Mouse (Mus musculus) lung, embryonic 14.5 days (tissue): ENCODE measurements around the gene Gm49322. TPM values are rescaled to one million over a fixed set of nuclear protein-coding genes. Genes with fewer than 3 reads are reported as not detected.
"Not testable (repeated sequence)": the region's sequence is repeated elsewhere in the genome, so short reads cannot be mapped to it uniquely, and the experiment has no call there.

Source experiments
- ATAC-seq: fragments of 200-750 bp; cut with Nextera tagmentation; 2 replicates; pipeline ENCODE4 v1.8.0; 2017; ENCODE audit warnings: mild to moderate bottlenecking, moderate TSS enrichment, moderate library complexity; ENCODE audit not compliant: insufficient read depth
- DNase-seq: peaks from one replicate; pipeline ENCODE4 v3.0.0-alpha.2; 2015
- H3K27ac ChIP-seq: fragments of 300-500 bp; sonication (generic); 2 replicates; pipeline ENCODE4 v1.5.1; 2014; ENCODE audit warnings: low read depth, mild to moderate bottlenecking, moderate library complexity
- H3K27me3 ChIP-seq: fragments of 300-500 bp; sonication (generic); 2 replicates; pipeline ENCODE4 v1.6.1; 2014; ENCODE audit warnings: low read length, control low read depth; ENCODE audit not compliant: insufficient read depth
- H3K36me3 ChIP-seq: fragments of 300-500 bp; sonication (generic); 2 replicates; pipeline ENCODE4 v1.6.1; 2014; ENCODE audit warnings: control low read depth; ENCODE audit not compliant: insufficient read depth
- H3K4me1 ChIP-seq: fragments of 300-500 bp; sonication (generic); 2 replicates; pipeline ENCODE4 v1.6.1; 2014; ENCODE audit warnings: antibody characterized with exemption, control low read depth; ENCODE audit not compliant: insufficient read depth
- H3K4me2 ChIP-seq: fragments of 300-500 bp; sonication (generic); 2 replicates; pipeline ENCODE4 v1.6.1; 2014; ENCODE audit warnings: mild to moderate bottlenecking
- H3K4me3 ChIP-seq: fragments of 300-500 bp; sonication (generic); 2 replicates; pipeline ENCODE4 v1.5.1; 2014; ENCODE audit warnings: low read depth, low read length
- H3K9ac ChIP-seq: fragments of 300-500 bp; sonication (generic); 2 replicates; pipeline ENCODE4 v1.6.1; 2014
- H3K9me3 ChIP-seq: fragments of 300-500 bp; sonication (generic); 2 replicates; pipeline ENCODE4 v1.6.1; 2016; ENCODE audit warnings: low read depth, low read length, control low read depth
- CTCF ChIP-seq: IDR thresholded peaks from 2 replicates; pipeline ENCODE4 v1.5.1; 2016; ENCODE audit warnings: antibody characterized with exemption, low read depth
- WGBS: fragments of 180-500 bp; shearing (Covaris S2); extraction: QIAGEN DNeasy Blood & Tissue Kit; methylation state at CpG from one replicate; pipeline ENCODE4 v1.1.7; 2014; 5-methylcytosine and 5-hydroxymethylcytosine counted together
- polyA plus RNA-seq: library from polyadenylated mRNA; unstranded; fragments of >200 nt; fragmentation: Nextera tagmentation; extraction: Ambion mirVana; gene quantifications from 2 replicates; pipeline ENCODE4 v1.2.1, GENCODE M21; 2014

Gene Gm49322
- polyA plus RNA-seq: 2.4 and 3.1 TPM in 2 replicates

- not testable (repeated sequence) for H3K9ac ChIP-seq, ATAC-seq, H3K4me2 ChIP-seq, DNase-seq, H3K27ac ChIP-seq, H3K9me3 ChIP-seq, H3K27me3 ChIP-seq, H3K4me3 ChIP-seq
- H3K4me1 ChIP-seq: peaks cover 10% of the 10 kb centered on the region
- 73% methylated on average over 4 of the region's 4 CpGs for WGBS
- H3K36me3 ChIP-seq: peaks cover 47% of the 10 kb centered on the region
Observed at GRCm38 (mm10) chr10:80605721-80606120, at the start of gene Gm49322. Gm49322 (plus strand) TSS chr10:80606021.

DNA sequence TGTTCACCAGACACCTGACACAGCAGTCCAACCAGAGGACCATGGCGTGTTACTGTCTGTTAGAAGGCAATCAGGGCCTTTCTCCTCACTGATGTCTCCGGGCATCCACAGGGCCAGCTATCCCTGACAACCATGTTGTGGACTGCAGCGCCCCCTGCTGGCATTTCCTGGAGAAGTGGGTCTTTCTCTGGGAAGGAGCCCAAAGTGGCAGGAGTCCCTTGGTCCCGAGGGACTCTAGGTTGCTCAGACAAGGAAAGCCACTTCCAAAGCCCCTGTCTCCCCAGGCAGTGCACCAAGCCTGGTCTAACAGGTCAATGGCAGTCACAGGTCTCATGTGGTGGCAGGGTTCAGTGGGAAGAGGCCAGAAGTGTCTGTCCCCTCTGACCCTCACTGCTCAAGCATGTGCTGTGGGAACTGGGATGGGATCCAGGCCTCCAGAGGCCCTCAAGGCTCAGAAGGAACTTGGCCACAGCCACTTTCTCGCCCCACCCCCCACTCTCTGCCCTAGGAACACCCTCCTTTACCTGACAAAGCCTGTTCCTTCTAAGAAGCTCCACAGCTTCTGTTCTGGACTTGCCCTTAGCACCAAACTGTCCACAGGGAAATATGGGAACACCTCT, 48.4 kb upstream of the Gm49322 start:
- H3K4me3 ChIP-seq: no peak overlapping the region
- H3K9me3 ChIP-seq: no peaks in the 10 kb centered on the region
- no peak overlapping the region for H3K4me2 ChIP-seq
- H3K4me1 ChIP-seq: peaks cover 9% of the 10 kb centered on the region
- 0 out of 2 replicates have a peak, but pooled peaks cover 2% of the 10 kb centered on the region for H3K36me3 ChIP-seq
- ATAC-seq (no peak), DNase-seq (peak; percentile 80)
- 28% methylated on average over 5 of the region's 5 CpGs for WGBS
- H3K9ac ChIP-seq: no peak overlapping the region
- H3K27ac ChIP-seq: no peak overlapping the region
- no peaks in the 10 kb centered on the region for H3K27me3 ChIP-seq
- TF ChIP-seq CTCF: peak; percentile 79

DNA sequence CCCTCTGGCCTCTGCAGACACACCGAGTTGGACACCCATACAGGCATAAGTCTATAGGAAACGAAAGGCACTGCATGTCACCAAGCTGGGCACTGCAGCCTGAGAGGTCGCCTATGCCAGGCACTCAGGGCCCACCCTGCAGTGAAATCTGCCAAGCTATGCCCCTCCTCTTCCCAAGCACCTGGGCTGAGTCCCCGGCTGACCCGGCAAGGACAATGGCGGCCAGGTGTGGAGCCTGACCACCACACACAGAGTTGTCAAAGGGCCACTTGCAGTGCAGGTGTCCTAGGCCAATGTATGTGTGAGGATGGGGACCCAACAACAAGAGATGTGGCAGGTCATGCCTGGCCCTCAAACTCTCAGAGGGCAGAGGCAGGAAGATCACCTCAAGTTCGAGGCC, 46.4 kb upstream of the Gm49322 start:
- Histone ChIP-seq H3K4me1 (peaks cover 10% of the 10 kb centered on the region), H3K9ac (no peak overlapping the region), H3K4me3 (peak overlapping the region; percentile 99; the same call in 1 of the 2 replicates), H3K36me3 (0 out of 2 replicates have a peak, but pooled peaks cover 2% of the 10 kb centered on the region), H3K27ac (no peak overlapping the region), H3K4me2 (no peak overlapping the region), H3K9me3 (no peaks in the 10 kb centered on the region), H3K27me3 (no peaks in the 10 kb centered on the region)
- no peak for ATAC-seq
- no peak for TF ChIP-seq CTCF
- WGBS: 88% methylated on average over 7 of the region's 7 CpGs
- DNase-seq: no peak

GRCm38 (mm10) chr10:80560621-80561020, 45.2 kb upstream of the Gm49322 start:
- no peaks in the 10 kb centered on the region for H3K9me3 ChIP-seq
- peak overlapping the region; percentile 97 for H3K9ac ChIP-seq
- ATAC-seq (no peak), DNase-seq (no peak)
- TF ChIP-seq CTCF: no peak
- H3K27ac ChIP-seq: peak overlapping the region; percentile 94; the same call in 1 of the 2 replicates
- H3K4me1 ChIP-seq: peaks cover 10% of the 10 kb centered on the region
- H3K4me3 ChIP-seq: peak overlapping the region; percentile 99
- WGBS: 0% methylated on average over 13 of the region's 13 CpGs
- H3K27me3 ChIP-seq: no peaks in the 10 kb centered on the region
- peaks cover 2% of the 10 kb centered on the region; the same call in 1 of the 2 replicates for H3K36me3 ChIP-seq
- H3K4me2 ChIP-seq: peak overlapping the region; percentile 96

DNA sequence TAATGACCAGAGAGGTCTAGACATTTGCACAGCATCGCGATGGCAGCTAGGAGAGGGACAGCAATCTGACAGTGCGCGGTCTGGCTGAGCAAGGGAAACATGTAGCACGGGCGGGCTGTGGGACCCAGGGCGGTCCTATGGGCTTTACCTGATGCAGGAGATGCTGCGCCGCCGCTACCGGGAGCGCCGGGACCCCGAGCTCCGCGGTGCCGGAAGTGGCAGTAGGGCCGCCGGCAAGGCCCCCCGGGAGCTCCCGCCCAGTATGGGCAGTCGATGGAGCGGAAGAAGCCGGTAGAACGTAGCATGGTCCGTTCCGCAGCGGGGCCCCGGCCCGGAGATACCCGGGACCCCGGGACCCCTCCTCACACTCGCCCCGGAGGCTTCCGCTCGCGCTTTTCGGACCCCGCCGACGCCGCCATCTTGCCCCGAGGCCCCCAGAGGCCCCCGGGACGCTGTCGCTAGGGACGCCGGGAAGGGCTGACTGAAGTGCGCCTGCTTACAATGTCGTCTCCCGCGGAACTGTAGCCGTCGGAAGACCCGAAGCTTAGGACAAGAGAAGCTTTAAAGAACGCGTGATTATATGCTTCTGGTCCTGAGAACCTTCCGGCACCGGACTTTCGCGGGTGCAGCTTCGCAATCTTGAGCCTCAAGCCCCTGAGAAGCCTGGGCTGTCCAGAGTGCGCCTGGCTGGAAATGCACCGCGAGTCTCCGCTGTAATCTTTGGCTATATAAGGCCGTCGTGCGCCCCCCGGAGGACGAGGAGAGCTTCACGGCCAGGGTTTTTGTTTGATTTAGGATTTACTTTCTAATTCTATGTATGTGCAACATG, 44.5 kb upstream of the Gm49322 start, which contains the start of gene Rexo1:
TSS of gene Rexo1 (minus strand) at position 445 of the 829 bp plus-strand sequence.
- H3K9me3 ChIP-seq: no peaks in the 10 kb centered on the region
- WGBS: under 1% methylated on average over 72 of the region's 72 CpGs

GRCm38 (mm10) chr10:80566375-80567092, 39.3 kb upstream of the Gm49322 start:
- no peak overlapping the region for H3K4me3 ChIP-seq
- ATAC-seq (peak; percentile 19; the same call in 1 of the 2 replicates), DNase-seq (peak; percentile 90)
- peaks cover 22% of the 10 kb centered on the region for H3K4me1 ChIP-seq
- peaks cover 16% of the 10 kb centered on the region for H3K36me3 ChIP-seq
- no peaks in the 10 kb centered on the region for H3K27me3 ChIP-seq
- no peak overlapping the region for H3K4me2 ChIP-seq
- H3K9ac ChIP-seq: no peak overlapping the region
- TF ChIP-seq CTCF: peak; percentile 96
- 25% methylated on average over 17 of the region's 17 CpGs for WGBS
- no peak overlapping the region for H3K27ac ChIP-seq
- H3K9me3 ChIP-seq: no peaks in the 10 kb centered on the region

More for the DNA sequence above, 44.5 kb upstream of the Gm49322 start, which contains the start of gene Rexo1:
- Histone ChIP-seq H3K27ac (peak within 1 kb of the TSS; percentile 94), H3K27me3 (no peaks in the 10 kb centered on the region), H3K9ac (peak within 1 kb of the TSS; percentile 97), H3K4me2 (peak within 1 kb of the TSS; percentile 96), H3K4me1 (peaks cover 10% of the 10 kb centered on the region), H3K4me3 (peak within 1 kb of the TSS; percentile 99), H3K36me3 (peaks cover 5% of the 10 kb centered on the region; the same call in 1 of the 2 replicates)
- ATAC-seq: peak; percentile 88
- TF ChIP-seq CTCF: peak; percentile 84
- DNase-seq: peak; percentile 98
